Mouse (Mus musculus) naive thymus-derived CD4-positive, alpha-beta T cell, adult 2 months (primary cell): ENCODE measurements around the gene Ldlrad3.
A peak's percentile ranks its signal among the peaks of the same experiment; 100 is the strongest.

Source experiments
- DNase-seq: peaks from one replicate; pipeline ENCODE4 v3.0.0-alpha.2; 2011; ENCODE audit warnings: low read depth

Gene Ldlrad3

GRCm38 (mm10) chr2:102073266-102074037 lies 112.7 kb downstream of the Ldlrad3 start:
- no peak for DNase-seq

- DNase-seq: no peak
Observed at GRCm38 (mm10) chr2:102072859-102073258, 113.3 kb downstream of the Ldlrad3 start.

- no peak for DNase-seq
Observed at GRCm38 (mm10) chr2:102071022-102071717, 115.0 kb downstream of the Ldlrad3 start.

GRCm38 (mm10) chr2:102064826-102065441 lies 121.3 kb downstream of the Ldlrad3 start:
- DNase-seq: no peak

- DNase-seq: no peak
Observed at GRCm38 (mm10) chr2:102063906-102064505, 122.2 kb downstream of the Ldlrad3 start.

- no peak for DNase-seq
Observed at GRCm38 (mm10) chr2:102062861-102063468, 123.2 kb downstream of the Ldlrad3 start.

- DNase-seq: no peak
Observed at GRCm38 (mm10) chr2:102061921-102062320, 124.3 kb downstream of the Ldlrad3 start.

GRCm38 (mm10) chr2:102057746-102058145 lies 128.4 kb downstream of the Ldlrad3 start:
- DNase-seq: no peak

GRCm38 (mm10) chr2:102057029-102057685 lies 129.0 kb downstream of the Ldlrad3 start:
- DNase-seq: peak; percentile 57

GRCm38 (mm10) chr2:102056144-102056543 lies 130.0 kb downstream of the Ldlrad3 start:
- no peak for DNase-seq

GRCm38 (mm10) chr2:102052951-102053660 lies 133.1 kb downstream of the Ldlrad3 start:
- no peak for DNase-seq

GRCm38 (mm10) chr2:102052353-102052752 lies 133.8 kb downstream of the Ldlrad3 start:
- no peak for DNase-seq

- peak; percentile 55 for DNase-seq
Observed at GRCm38 (mm10) chr2:102049866-102050550, 136.2 kb downstream of the Ldlrad3 start.

GRCm38 (mm10) chr2:102048296-102049175 lies 137.6 kb downstream of the Ldlrad3 start:
- no peak for DNase-seq

- DNase-seq: no peak
Observed at GRCm38 (mm10) chr2:102046481-102046880, 139.7 kb downstream of the Ldlrad3 start.

- no peak for DNase-seq
Observed at GRCm38 (mm10) chr2:102040456-102040855, 145.7 kb downstream of the Ldlrad3 start.

GRCm38 (mm10) chr2:102040011-102040410 lies 146.2 kb downstream of the Ldlrad3 start:
- DNase-seq: peak; percentile 58

- peak; percentile 71 for DNase-seq
Observed at GRCm38 (mm10) chr2:102038895-102039667, 147.1 kb downstream of the Ldlrad3 start.
